Mouse (Mus musculus): Measurements from ENCODE around the gene Gfi1b. TPM values are rescaled to one million over a fixed set of nuclear protein-coding genes. Genes with fewer than 3 reads are reported as not detected.

The Gfi1b gene
- polyA plus RNA-seq, 1 experiment = not detected

DNA sequence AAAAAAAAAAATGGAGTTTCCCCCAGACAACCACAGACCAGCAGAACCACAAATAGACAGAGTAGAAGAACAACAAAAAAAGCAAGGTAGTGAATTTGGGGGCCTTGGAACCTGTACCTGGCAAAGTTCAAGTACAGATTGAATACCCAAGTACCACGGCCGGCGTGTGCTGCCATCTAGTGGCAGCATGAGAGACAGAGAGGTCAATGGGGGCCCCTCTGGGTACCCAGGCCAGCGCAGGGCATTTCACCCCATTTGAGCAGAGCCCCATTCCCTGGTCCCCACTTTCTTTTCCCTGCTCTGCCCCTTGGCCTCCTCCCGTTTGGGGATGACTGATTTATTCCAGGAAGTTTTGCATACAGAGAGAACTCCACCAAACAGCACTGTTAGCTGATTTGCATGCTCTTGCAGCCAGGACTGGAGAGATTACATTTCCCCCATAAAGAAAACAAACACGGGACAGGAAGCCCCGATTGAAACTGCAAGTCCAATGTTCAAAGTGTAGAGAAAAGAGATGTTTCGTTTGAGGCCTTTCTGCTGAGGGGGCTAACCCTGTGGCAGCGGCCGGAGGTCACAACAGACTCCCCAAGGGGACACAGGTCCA, 841 bp upstream of the Gfi1b start:
- Histone ChIP-seq H3K36me3 (ENCODE audit: control insufficient read depth, insufficient read depth) (no peaks in the 10 kb centered on the region), H3ac (ENCODE audit: control insufficient read depth, insufficient read length) (no peak overlapping the region), H3K27me3 (ENCODE audit: control insufficient read depth, insufficient read depth, insufficient read length) (peaks cover 37% of the 10 kb centered on the region), H3K4me3 (no peak overlapping the region), H3K79me2 (ENCODE audit: control insufficient read depth, insufficient read depth) (no peaks in the 10 kb centered on the region), H3K4me2 (ENCODE audit: low read depth) (no peak overlapping the region)
- no peak for TF ChIP-seq E2F4 (IDR thresholded peaks at IDR 0.05; ENCODE audit: insufficient read depth)

GRCm38 (mm10) chr2:28621111-28621510, 671 bp downstream of the Gfi1b start:
- TF ChIP-seq USF1 (IDR thresholded peaks at IDR 0.05; ENCODE audit: low read depth) (no peak), POLR2AphosphoS2 (IDR thresholded peaks at IDR 0.05; ENCODE audit: insufficient read length, low read depth) (no peak), TCF3 (IDR thresholded peaks at IDR 0.05; ENCODE audit: insufficient read length, low read depth) (no peak), SRF (IDR thresholded peaks at IDR 0.05; ENCODE audit: control insufficient read depth, insufficient read length, low read depth) (no peak), MAX (IDR thresholded peaks at IDR 0.05; ENCODE audit: low read depth) (no peak), E2F4 (IDR thresholded peaks at IDR 0.05; ENCODE audit: insufficient read depth) (no peak), MYOG (IDR thresholded peaks at IDR 0.05; ENCODE audit: control insufficient read depth in 1 of 3, insufficient read depth in 1 of 3, insufficient read length in 2 of 3, low read depth in 2 of 3) (no peak), TCF12 (IDR thresholded peaks at IDR 0.05; ENCODE audit: insufficient read depth, poor library complexity, severe bottlenecking) (no peak), MYOD1 (IDR thresholded peaks at IDR 0.05; ENCODE audit: control insufficient read depth in 1 of 3, insufficient read length in 2 of 3, low read depth in 2 of 3) (no peak), REST (IDR thresholded peaks at IDR 0.05; ENCODE audit: insufficient read depth, insufficient read length) (no peak), CEBPB (IDR thresholded peaks at IDR 0.05; ENCODE audit: insufficient read depth, poor library complexity, severe bottlenecking) (no peak), POLR2A (IDR thresholded peaks at IDR 0.05; ENCODE audit: insufficient read length, low read depth) (no peak)

GRCm38 (mm10) chr2:28620522-28620921, 1.3 kb downstream of the Gfi1b start:
- TF ChIP-seq POLR2AphosphoS2 (IDR thresholded peaks at IDR 0.05; ENCODE audit: insufficient read length, low read depth) = no peak
- no peak for TF ChIP-seq TCF3 (IDR thresholded peaks at IDR 0.05; ENCODE audit: insufficient read length, low read depth)
- Histone ChIP-seq H3K4me3 (no peak overlapping the region), H3K27me3 (ENCODE audit: control insufficient read depth, insufficient read depth, insufficient read length) (peaks cover 21% of the 10 kb centered on the region), H3K4me2 (ENCODE audit: low read depth) (no peak overlapping the region), H3K36me3 (ENCODE audit: control insufficient read depth, insufficient read depth) (no peaks in the 10 kb centered on the region), H3ac (ENCODE audit: control insufficient read depth, insufficient read length) (no peak overlapping the region), H3K79me2 (ENCODE audit: control insufficient read depth, insufficient read depth) (no peaks in the 10 kb centered on the region)

More at GRCm38 (mm10) chr2:28621111-28621510, 671 bp downstream of the Gfi1b start:
- Histone ChIP-seq H3K79me2 (ENCODE audit: control insufficient read depth, insufficient read depth) (no peaks in the 10 kb centered on the region), H3K4me2 (ENCODE audit: low read depth) (no peak overlapping the region), H3K4me3 (no peak overlapping the region), H3ac (ENCODE audit: control insufficient read depth, insufficient read length) (no peak overlapping the region), H3K27me3 (ENCODE audit: control insufficient read depth, insufficient read depth, insufficient read length) (peaks cover 26% of the 10 kb centered on the region), H3K36me3 (ENCODE audit: control insufficient read depth, insufficient read depth) (no peaks in the 10 kb centered on the region)

GRCm38 (mm10) chr2:28619369-28619768, 2.4 kb downstream of the Gfi1b start:
- Histone ChIP-seq H3ac (ENCODE audit: control insufficient read depth, insufficient read length) (no peak overlapping the region), H3K79me2 (ENCODE audit: control insufficient read depth, insufficient read depth) (no peaks in the 10 kb centered on the region), H3K27me3 (ENCODE audit: control insufficient read depth, insufficient read depth, insufficient read length) (peaks cover 32% of the 10 kb centered on the region), H3K4me3 (no peak overlapping the region), H3K4me2 (ENCODE audit: low read depth) (no peak overlapping the region), H3K36me3 (ENCODE audit: control insufficient read depth, insufficient read depth) (no peaks in the 10 kb centered on the region)
- no peak for TF ChIP-seq TCF12 (IDR thresholded peaks at IDR 0.05; ENCODE audit: insufficient read depth, poor library complexity, severe bottlenecking)
- TF ChIP-seq E2F4 (IDR thresholded peaks at IDR 0.05; ENCODE audit: insufficient read depth) = no peak
- TF ChIP-seq USF1 (IDR thresholded peaks at IDR 0.05; ENCODE audit: low read depth) = no peak
- TF ChIP-seq MAX (IDR thresholded peaks at IDR 0.05; ENCODE audit: low read depth) = no peak
- no peak for TF ChIP-seq REST (IDR thresholded peaks at IDR 0.05; ENCODE audit: insufficient read depth, insufficient read length)
- no peak for TF ChIP-seq POLR2A (IDR thresholded peaks at IDR 0.05; ENCODE audit: insufficient read length, low read depth)
- no peak for TF ChIP-seq POLR2AphosphoS2 (IDR thresholded peaks at IDR 0.05; ENCODE audit: insufficient read length, low read depth)
- no peak for TF ChIP-seq TCF3 (IDR thresholded peaks at IDR 0.05; ENCODE audit: insufficient read length, low read depth)
- no peak for TF ChIP-seq CEBPB (IDR thresholded peaks at IDR 0.05; ENCODE audit: insufficient read depth, poor library complexity, severe bottlenecking)
- no peak for TF ChIP-seq MYOD1 (IDR thresholded peaks at IDR 0.05; ENCODE audit: control insufficient read depth in 1 of 3, insufficient read length in 2 of 3, low read depth in 2 of 3)
- no peak for TF ChIP-seq SRF (IDR thresholded peaks at IDR 0.05; ENCODE audit: control insufficient read depth, insufficient read length, low read depth)

GRCm38 (mm10) chr2:28618777-28619336, 2.9 kb downstream of the Gfi1b start:
- Histone ChIP-seq H3K79me2 (ENCODE audit: control insufficient read depth, insufficient read depth) (no peaks in the 10 kb centered on the region), H3K4me2 (ENCODE audit: low read depth) (no peak overlapping the region), H3K36me3 (ENCODE audit: control insufficient read depth, insufficient read depth) (no peaks in the 10 kb centered on the region), H3ac (ENCODE audit: control insufficient read depth, insufficient read length) (no peak overlapping the region), H3K27me3 (ENCODE audit: control insufficient read depth, insufficient read depth, insufficient read length) (peaks cover 33% of the 10 kb centered on the region), H3K4me3 (no peak overlapping the region)
- TF ChIP-seq TCF12 (IDR thresholded peaks at IDR 0.05; ENCODE audit: insufficient read depth, poor library complexity, severe bottlenecking) (no peak), POLR2AphosphoS2 (IDR thresholded peaks at IDR 0.05; ENCODE audit: insufficient read length, low read depth) (no peak), E2F4 (IDR thresholded peaks at IDR 0.05; ENCODE audit: insufficient read depth) (no peak), TCF3 (IDR thresholded peaks at IDR 0.05; ENCODE audit: insufficient read length, low read depth) (no peak), MYOD1 (IDR thresholded peaks at IDR 0.05; ENCODE audit: control insufficient read depth in 1 of 3, insufficient read length in 2 of 3, low read depth in 2 of 3) (no peak), CEBPB (IDR thresholded peaks at IDR 0.05; ENCODE audit: insufficient read depth, poor library complexity, severe bottlenecking) (no peak), POLR2A (IDR thresholded peaks at IDR 0.05; ENCODE audit: insufficient read length, low read depth) (no peak), SRF (IDR thresholded peaks at IDR 0.05; ENCODE audit: control insufficient read depth, insufficient read length, low read depth) (no peak), MYOG (IDR thresholded peaks at IDR 0.05; ENCODE audit: control insufficient read depth in 1 of 3, insufficient read depth in 1 of 3, insufficient read length in 2 of 3, low read depth in 2 of 3) (no peak), REST (IDR thresholded peaks at IDR 0.05; ENCODE audit: insufficient read depth, insufficient read length) (no peak), USF1 (IDR thresholded peaks at IDR 0.05; ENCODE audit: low read depth) (no peak), MAX (IDR thresholded peaks at IDR 0.05; ENCODE audit: low read depth) (no peak)
